Mouse (Mus musculus) layer of hippocampus, postnatal 25 days (tissue): ENCODE measurements around the gene Cbln3. TPM values are rescaled to one million over a fixed set of nuclear protein-coding genes. Genes with fewer than 3 reads are reported as not detected.

Source experiments
- DNase-seq, 2 experiments: peaks; one replicate each; pipeline ENCODE4 v3.0.0; 2022; ENCODE audit warnings: mixed read lengths in 2 of 2, low spot score in 1 of 2; ENCODE audit errors: extremely low spot score in 1 of 2
- total RNA-seq, 2 experiments: library from RNA; stranded (reverse); gene quantifications; 2 replicates each; pipeline ENCODE4 v1.2.3; 2021

Gene Cbln3
- 1 to 10 TPM in 1 of 2 experiments, under 1 TPM in 1; 0.42 to 1.4 TPM for total RNA-seq

DNA sequence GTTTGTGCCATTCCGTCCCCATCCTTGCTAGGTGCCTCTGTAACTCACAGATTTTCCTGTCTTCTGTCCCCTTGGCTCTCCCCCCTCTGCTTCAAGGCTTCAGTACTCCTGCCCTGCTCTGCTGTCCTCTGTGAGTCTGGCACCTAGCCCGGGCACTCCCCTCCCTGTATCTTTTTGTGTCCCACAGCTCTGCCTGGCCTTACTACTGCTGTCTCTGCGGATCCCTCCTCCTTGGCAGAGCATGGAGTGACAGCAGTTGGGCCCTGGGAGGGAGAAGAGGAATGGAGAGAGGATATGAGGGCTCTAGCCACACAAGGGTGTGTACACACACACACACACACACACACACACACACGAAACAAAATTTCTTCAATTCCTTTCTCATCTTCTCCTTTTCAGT is at the start of gene Cbln3:
Cbln3 (minus strand) TSS at position 227 of the 400 bp plus-strand sequence.
- no peak for DNase-seq

DNA sequence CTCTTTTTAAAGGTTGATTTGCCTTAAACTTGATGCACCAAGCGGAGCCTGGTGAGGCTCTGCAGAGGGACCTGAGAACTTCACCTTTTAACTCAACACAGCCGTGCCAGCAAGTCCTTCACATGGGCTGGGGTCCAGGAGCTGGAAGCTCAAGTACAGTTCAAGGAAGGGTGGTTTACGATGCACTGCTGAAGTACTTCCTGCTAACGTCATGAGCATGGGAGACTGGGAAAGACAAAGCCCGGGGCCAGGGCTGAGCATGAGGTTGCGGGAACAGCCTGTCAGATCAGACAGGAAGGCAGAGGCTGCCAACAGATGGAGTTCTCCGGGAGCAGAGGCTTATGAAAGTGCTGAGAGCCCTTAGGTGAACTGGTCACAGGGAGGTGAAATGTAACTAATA is 49.4 kb upstream of the Cbln3 start:
- DNase-seq, result no peak

DNA sequence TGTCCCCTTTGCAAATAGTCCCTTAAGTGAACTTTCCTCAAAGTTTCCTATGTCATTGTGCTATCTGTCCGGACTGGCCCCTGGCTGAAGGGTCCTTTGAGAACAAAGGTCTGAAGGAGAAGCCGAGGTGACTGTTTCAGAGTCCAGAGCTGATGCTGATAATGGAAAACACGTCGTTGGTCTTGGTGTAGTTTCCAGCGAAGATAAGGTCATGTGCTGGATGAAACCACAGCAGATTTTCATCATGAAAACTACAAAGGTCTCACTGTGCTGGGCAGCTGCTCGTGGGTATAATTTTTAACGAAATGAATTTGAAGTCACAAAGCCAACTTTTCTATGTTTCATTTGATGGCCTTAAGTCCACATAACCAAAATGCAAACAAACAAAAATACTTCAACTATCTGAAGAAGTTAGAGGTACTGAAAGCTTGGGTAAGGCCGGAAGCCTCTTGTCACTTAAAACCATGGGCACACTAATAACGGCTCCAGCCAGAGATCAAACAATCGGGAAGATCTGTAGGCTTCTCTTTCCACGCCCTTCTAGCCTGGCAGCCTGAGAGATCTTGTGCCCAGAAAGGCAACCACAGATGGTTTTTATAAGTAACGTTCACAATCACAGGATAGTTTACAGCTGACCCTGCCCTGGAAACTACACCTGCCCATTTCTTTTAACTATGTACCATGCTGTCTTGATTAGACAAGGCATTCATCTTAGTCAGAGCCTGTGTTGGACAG is 45.2 kb upstream of the Cbln3 start:
- DNase-seq, result no peak

DNA sequence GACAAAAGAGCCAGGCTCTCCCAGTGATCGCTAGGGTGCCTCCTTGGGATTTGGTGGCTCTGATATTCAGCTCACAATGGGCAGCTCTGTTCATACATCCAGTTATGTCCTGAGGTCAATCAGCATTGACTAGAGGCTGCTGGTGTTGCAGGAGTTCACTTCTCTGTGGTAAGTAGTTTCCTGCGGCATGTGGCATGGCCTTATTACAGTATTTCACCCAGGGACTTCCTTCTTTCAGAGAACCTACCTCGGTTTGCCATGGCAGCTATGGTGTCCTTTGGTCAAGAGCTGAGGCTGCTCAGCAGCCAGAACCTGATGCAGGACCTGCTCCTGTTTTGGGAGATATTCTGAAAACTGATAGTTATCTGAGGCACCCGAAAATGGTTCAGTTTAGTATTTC is 42.7 kb upstream of the Cbln3 start:
- DNase-seq, result no peak

DNA sequence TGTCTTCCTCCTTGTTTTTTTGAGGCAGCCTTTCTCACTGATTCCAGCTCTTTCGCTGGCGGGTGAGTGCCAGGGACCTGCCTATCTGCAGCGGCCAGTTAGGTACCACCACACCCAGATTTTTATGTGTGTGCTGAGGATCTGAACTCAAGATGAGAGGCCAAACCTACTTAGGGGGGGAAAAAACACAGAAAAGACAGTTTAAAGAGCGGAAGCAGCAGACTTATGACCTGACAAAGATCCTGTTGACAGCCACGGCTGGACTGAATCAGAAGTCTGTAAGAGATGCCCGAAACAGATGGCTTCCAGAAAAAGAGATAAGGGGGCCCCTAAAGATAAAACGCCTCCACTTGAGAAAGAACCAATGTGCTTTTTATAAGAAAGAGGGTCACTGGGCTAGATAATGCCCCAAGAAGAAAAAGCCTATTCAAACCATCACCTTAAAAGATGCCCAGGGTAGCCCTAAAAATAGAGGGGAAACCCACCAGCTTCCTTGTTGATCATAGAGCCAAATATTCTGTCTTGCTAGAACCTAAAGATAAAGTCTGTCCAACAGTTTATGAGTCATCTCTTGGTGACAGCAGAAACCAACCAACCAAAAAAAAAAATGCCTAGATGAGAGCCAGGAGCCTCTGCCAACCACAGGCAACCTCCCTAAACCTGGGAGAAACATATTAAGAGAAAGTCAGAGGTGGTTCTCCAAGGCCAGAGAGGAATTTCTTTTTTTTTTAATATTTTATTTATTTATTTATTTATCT is 38.5 kb upstream of the Cbln3 start:
- DNase-seq, result no peak

DNA sequence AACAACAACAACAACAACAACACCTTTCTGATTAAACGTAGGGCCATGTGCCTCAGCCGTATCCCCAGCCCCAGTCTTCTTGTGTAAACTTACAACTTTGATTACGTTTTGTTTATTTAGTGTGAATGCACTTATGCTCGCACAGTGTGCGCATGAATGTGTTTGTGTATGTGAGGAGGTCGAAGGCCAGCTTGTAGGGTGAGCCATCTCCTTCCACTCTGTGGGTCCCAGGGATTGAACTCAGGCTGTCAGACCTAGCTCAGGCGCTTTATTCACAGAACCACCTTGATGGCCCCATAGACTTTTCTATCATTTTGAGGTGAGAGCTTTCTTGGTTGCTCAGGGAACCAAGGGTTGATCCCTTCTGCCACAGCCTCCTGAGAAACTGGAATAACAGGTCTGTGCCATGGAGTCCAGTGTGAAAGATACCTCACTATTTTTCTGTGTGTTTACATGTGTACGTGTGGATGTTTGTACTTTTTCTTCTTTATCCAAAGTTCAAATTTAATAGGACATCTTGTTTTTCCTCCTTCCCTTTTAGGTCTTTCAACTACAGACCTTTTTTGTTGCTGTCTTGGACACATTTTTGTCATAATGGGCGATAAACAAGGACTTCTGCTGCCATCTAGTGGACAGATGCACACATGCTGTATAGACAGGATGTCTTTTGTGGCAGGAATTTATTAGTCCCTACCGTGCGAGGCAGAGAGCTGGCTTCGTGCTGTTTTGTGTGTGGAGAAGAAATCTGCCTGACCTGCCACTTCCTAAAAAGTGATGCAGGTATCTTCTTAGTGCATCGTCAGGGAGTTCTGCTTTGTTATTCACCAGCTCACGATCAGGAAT is 34.3 kb upstream of the Cbln3 start:
- DNase-seq, result peak in 1 of 2 experiments; percentile 65

DNA sequence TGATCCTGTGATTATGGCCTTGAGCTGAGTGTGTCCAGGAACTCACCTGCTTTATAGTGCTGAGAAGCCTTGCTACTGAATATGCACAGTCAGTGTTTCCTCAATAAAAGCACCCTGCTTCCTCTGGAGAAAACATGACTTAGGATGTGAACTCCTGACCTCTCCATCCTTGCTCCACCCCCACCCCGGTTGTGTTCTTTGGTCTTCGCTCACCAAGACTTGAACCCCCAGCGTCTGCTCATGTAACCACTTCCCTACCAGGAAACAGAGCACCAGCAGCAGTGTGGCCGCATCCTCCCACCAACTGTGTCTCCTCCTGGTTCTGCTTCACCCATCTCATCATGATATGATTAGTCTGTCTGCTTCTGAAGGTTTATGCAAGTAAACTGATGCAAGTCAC is 29.2 kb upstream of the Cbln3 start:
- no peak for DNase-seq

DNA sequence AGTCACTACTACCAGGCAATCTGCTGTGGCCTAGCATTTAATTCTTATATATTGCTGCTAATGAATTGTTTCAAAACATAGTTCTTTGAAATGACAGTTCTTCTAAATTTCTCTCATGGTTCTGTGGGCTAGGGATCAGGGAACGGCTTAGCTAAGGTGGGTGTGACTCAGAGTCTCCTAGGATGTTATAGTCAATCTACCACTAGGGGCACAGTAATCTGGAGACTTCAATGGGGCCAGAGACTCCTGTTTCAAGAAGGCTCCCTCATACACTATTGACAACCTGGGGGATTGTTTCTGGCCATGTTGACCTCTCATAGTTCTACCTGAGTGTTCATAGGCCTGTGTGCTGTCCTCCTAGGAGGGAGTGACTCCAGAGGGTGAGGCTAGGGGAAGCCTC is 21.3 kb upstream of the Cbln3 start:
- no peak for DNase-seq

DNA sequence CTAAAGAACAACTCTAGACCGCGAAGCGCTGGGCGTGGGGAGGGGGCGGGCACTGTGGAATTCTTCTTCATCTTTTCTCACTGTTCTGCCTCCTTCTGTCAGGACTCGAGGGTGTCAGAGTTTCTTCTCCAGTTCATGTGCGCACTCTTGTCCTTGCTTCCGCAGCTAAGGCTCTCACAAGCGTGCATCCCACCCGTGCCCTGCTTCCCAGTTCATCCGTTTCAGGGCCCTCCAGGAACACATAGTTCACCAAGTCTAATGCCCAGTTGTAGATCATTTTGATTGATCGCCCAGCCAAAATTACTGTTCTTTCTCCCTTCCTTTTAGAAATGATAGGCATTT is 16.2 kb upstream of the Cbln3 start:
- no peak for DNase-seq

DNA sequence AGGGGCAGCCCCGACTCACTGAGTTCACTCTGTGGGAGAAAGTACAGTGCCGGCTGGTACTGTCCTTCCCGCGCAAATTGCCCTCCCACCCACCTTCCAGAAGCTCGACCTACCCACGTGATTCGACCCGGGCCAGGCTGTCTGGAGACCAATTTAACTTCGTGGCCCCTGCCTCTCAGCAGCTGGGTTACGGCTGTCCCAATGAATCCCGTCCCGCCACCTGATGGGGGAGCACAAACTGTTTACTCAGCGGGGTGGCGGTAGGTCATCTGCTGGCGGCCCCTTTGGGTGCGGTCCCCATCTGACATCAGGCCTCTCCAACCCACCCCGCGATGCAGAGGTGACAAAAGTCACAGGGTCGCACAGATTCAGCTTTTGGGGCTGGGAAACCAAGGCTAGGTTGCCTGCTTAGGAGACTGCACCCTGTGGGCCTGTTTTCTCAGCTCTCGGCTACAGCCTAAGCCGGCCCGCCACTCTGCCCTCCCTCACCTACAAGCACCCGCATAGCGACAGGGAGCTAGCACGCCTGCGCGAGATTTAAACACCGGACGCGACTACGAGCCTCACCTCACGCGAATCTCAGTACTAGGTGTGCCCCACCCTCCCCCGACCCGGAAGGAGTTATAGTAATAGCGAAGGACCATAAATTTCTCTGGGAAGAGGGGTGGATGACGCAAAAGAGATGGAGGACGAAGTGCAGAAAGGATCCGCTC is 15.7 kb upstream of the Cbln3 start, which contains the start of gene Sdr39u1:
Sdr39u1 (minus strand) TSS at position 593 of the 713 bp plus-strand sequence.
- DNase-seq, result peak; percentile 67 to 73

DNA sequence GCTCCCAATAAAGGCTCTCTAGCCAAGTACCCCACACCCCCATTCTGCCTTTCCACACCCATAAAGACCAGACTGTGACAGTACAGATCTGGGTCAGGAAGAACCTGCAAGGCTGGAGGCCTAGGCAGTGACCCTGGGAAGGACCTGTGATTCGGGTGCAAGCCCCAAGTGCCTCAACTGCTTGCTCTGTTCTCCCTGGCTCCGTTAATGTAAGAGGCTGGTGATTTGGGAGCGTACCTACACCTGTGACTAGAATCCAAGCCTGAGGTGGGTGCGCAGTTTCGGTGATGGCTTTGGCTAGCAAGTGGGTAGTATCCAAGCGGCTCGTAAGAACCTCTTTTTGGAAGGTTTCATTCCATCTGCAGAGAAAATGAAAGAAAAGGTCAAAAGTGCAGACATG is 14.8 kb upstream of the Cbln3 start:
- no peak for DNase-seq

DNA sequence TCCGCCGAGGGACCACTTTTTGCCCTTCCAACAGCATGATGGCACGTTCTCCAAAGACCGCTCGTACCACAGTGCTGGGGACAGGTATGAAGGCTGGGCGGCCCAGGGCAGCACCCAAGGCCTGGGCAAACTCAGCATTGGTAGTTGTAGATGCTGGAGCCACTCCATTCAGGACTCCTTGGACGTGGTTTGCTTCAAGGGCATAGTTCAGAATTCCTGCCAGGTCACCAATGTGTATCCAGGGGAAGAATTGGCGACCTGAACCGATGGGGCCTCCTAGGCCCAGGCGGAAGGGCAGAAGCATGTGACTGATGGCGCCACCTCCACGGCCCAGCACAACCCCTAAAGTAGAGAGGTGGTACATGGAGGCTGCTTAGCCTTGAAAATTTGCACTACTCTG is 13.5 kb upstream of the Cbln3 start:
- DNase-seq, result no peak

DNA sequence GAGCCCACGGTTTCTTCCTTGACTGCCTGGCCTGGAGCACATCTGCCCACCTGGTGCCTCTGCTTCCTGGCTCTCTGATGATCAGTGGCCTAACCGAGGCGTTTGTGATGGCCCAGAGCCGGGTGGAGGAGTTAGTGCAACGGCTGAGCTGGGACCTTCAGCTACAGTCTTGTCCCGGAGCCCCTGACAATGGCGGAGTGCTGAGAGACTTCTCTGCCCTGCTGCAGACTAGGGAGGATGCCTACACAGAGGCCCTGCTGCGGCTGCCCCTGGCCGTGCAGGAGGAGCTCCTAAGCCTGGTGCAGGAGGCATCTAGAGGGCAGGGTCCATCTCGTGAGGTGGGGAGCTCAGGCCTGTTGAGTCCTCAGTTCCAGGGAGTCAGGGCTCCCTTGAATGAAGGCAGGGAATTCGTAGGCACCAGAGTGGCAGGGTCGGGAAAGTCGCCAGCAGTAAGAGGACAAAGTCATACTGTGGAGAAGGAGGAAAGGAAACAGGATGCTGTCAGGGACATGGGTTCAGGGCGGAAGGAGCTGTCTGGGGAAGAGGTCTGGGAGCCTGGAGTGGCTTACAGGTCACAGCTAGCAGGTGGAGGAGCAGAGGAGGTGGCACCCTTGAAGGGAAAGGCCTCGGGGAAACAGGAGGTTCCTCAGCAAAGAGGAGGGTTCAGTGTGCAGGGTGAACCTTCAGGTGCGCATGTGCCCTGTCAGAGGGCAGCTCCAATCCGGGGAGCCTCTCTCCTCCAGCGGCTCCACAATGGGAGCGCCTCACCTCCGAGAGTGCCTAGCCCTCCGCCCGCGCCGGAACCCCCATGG is 2.6 kb upstream of the Cbln3 start:
- DNase-seq, result no peak

DNA sequence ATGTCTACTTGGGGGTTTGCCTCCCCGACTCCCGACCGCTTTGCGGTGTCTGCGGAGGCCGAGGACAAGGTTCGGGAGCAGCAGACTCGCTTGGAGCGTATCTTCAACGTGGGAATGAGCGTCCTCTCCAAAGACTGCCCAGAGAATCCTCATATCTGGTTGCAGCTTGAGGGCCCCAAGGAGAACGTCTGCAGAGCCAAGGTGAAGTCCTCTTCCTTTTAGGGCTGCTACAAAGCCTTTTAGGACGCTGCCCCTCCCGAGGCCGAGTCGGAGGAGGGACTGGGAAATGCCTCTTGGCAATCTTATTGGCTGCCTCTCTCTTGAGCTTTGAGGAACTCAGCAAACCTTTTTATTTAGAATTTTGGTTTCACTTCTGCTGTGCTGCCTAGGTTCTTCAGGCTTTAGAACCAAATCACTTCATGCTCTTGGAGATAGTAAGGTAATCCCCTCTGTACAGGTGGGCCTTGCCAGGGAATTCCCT is 1.6 kb upstream of the Cbln3 start:
- DNase-seq, result peak in 1 of 2 experiments; percentile 32

DNA sequence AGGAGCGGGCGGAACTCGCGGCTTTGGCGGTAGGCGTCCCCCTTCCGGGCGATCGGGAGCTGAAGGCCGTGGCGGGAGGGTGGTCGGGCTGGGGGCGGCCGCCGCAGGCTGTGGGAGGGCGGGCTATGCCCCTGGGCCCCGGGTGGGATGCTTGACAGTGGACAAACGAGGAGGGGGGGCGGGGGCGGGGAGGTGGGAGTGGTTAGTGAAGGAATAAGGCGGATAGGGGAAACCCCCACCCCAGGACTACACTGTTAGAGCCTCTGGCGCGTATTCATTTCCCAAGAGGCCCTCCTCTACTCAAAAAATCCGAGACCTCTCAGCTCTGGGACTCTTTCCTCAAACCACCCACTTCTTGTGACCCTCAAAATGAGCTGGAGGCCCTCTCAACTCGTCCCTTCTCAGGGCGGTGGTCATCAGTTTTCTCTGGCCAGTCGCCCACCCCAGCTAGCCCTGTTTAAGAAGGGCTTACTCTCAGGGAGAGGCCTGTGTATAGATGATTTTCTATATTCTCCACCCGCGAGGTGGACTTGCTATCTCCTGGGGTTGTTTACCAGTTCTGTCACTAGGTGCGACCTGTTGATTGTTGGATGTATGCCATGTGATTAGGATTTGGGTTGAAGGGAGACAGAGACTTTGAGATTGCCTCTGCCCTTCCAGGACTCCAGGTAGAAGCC is 1.1 kb upstream of the Cbln3 start:
- DNase-seq, result no peak

DNA sequence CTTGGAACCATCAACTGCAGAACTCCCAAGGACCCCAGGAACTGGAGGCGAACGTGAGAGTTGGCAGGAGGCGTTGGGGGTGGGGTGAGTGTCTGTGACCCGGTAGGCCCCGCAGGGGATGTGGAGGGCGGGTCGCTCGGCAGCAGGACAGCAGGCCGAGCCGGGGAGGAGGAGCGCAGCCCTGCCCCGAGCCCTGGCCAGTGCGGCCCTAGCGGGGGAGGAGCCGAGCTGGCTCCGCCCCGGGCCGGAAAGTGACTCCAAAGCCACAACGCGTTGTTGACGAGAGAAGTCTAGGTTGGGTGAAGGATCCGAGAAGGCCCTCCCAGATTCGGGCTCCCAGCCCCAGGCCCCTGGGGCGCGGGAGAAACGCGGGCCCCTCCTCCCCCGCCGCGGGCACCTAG is 521 bp upstream of the Cbln3 start, which contains the start of gene Khnyn:
Khnyn (plus strand) TSS at position 235 of the 401 bp plus-strand sequence.
- DNase-seq, result peak; percentile 55 to 63

DNA sequence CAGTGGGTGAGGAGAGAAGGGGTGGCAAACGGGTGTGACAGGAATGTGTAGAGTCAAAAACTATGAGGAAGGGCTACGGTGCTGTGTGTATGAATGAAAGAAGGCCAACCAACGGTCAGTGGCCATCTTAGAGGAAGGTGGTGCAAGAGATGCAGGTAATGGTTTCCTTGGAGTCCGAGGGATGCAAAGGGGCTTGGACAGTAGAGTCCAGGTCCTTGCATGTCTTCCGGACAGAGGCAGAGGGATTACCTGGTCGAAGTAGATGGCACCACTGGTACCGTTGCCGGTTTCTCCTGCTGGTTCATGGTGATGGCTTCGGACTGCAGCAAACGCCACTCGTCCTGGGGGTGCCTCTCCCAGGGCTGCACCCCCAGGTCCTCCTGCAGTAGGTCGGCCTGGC is 529 bp downstream of the Cbln3 start:
- no peak for DNase-seq

DNA sequence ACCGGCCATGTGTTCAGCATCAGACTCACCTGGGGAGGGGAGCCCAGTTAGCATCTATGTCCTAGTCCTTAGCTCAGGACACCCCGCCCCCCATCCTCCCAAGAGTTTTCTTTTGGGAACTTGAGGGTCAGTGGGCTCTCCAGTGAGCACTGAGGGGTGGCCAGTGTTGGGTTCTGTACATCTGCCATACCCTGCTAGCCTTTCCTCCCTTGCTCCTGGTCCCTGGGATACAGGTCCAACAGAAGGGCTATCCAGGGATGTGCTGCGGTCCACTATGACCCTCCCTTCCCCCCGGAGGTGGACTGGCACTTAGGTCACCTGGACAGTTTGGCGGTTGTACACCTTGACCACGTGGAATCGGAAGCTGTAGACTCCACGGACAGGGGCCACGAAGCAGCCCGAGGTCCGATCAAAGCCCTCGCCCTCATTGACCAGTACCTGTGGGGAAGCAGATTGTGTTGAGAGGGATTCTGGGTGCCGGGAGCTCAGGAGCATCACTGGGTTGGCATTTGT is 987 bp downstream of the Cbln3 start:
- DNase-seq, result no peak
